Mouse (Mus musculus) layer of hippocampus, postnatal 10 days (tissue): ENCODE measurements at regions not wholly inside any gene's neighbourhood (a gene's known extent, or its start where the extent isn't known, plus 50 kb on each side); places are given as distances from the start of the nearest gene placed in this dataset.
A peak's percentile ranks its signal among the peaks of the same experiment; 100 is the strongest.

Experiments used
- DNase-seq, 2 experiments: peaks; one replicate each; pipeline ENCODE4 v3.0.0; 2021; ENCODE audit warnings: low spot score in 2 of 2

DNA sequence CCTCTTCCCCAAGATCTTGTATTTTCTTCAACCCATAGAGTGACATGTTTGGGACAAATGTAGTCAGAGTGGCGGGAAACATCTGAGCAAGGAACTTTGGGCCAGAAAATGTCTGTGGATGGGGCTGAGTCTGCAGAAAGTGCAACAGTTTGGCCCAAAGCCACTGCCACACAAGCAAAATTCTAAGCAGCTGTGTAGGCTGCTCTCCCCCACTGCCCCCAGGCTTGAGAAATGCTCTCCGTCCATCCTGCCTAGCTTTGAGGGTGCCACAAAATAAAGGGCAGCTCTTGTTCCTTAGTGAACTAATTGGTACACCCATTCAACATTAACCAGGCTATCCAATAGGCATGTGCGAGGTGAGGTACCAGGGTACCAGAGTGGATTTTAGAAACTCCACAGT, 205.2 kb upstream of the Kbtbd8 start:
- peak in 1 of 2 experiments; percentile 13 for DNase-seq

DNA sequence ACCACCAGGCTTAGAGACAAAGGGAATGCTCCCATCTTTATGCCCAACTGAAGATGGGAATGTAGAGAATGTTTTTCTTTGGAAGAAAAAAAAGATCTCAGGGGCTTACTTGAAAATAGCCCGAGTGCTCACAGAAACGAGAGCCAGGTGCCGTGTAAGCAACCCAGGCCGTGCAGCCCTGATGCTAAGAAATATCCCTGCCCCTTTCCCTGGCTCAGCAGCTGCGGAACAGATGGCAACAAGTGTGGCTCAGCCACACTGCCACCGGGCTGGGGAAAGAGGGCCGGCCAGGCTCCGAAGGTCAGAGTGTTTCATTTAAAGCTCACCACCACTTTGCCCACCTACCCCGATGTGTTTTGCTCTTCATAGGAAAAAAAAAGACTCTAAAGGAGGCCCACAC, 205.7 kb upstream of the Kbtbd8 start:
- no peak for DNase-seq

DNA sequence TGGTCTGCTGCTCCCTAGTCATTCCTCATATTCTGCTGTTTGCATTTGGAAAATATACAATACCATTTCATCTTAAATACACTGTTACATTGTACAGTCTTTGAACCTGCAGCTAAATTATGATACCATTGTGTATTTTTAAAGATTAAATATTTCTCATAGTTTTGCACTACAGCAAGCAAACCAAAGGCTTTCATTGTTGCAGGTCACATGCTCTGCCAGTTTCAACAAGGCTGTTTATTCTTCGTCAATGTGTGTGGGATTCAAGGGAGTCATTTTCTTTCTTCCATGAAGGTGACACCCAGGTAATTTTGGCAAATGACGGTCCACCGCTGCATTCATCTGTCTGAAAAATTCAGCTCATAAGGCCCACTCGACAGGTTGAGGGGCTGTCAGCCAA, 200.9 kb upstream of the Lrig1 start:
- no peak for DNase-seq

DNA sequence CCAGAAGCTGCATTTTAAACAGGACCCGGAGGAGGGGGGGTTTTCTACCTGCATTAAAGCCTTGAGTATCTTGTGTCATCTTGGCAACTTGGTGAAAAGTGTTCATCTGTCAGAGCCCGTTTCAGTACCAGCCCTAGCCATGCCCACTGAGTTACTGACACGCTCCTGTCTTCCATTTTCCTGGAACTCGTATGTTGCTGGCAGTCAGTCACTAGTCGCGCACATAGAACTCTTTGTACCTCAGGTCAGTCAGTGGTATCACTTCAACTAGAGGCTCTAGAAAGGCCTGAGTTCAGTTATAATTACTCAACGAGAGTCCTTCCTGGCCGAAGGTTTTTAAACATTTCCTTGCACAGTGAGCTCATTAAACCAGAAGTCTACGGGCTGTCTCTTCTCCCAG, 198.9 kb upstream of the Lrig1 start:
- no peak for DNase-seq

DNA sequence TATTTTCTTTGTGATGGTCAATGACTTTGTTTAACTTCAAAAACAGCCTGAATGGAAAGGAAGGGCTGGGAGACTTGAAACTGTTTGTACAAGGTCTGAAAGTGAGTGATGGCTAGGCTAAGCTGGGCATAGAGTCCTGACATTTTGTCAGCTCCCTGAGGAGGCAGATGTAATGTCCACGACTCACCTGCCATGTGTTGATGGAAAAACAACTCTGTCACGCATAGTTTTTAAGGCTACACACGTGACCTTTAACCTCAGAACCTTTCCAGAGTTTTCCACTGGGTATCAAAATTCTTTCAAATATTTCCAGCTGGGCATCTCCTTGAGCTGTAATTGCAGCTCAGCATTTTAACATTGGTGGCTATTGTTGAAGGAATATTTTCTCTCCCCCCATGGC, 190.2 kb upstream of the Lrig1 start:
- DNase-seq = no peak

DNA sequence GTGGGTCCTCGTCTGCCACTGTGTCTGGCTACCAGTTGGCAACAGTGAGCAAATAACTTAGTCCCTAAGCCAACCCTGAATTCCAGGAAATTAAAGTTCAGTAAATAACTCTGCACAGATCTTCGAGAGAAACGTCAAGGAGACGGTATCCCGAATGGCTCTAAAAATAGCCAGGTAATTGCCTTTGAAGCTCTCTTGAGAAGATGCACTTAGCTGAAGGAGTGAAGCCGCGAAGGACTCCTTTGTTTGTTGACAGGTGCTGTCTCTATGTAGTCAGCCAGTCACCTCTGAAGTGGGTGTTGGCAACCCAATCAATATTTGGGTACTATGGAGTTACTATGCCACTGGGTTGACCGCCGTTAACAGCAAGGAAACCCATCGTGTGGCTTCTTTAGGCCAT, 189.3 kb upstream of the Lrig1 start:
- DNase-seq = no peak

DNA sequence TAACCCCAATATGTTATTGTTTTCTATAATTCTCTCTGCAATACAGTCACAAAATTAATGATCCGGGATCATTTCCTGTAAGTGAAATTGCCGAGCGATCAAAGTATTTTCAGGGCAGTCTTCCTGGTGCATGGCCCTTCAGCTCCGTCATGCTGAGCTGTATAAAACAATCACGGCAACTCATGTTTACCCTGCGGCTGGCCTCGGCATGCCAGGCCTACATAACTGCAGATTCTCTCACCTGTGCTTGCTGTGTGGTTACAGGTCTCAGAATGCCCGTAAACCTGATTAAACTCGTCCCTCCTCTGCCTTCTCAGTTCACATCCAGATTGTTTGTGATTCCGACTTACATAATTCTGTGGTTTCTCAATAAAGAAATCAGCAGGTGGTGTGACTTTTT, 181.2 kb upstream of the Lrig1 start:
- no peak for DNase-seq

DNA sequence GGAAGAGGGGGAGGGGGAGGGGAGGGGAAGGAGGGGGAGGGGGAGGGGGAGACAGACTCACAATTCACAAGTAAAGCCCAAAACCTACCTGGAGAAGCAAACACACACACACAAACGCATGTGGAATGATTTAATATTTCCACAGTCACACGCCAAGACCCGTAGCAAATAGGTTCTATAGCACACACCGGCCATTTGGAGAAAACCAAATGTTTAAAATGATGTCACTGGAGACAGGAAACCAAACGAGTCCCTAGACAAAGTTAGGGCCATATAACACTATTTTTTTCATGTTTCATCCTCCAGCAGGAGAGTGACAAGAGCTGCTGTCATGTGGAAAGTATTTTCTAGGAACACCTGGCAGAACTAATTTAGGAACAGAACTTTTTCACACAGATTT, 175.9 kb upstream of the Lrig1 start:
- no peak for DNase-seq

DNA sequence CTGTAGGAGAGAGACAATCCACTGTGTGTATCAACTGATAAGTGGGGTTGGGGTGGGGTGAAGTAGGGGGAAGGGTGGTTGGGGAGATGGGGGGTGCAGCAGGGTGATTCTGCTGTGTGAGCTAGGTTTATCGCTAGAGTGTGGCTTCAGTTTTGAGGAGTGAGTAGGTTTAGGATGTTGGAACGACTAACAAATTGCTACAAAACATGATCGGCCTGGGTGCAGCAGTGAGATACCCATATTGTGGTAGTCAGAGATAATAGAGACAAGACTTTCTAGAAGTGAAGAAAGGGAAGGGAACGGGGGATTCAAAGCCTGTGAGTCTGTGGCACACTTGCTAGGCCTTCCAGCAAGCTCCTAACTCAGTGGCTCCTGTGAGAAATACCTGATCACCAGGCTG, 175.1 kb upstream of the Lrig1 start:
- no peak for DNase-seq

DNA sequence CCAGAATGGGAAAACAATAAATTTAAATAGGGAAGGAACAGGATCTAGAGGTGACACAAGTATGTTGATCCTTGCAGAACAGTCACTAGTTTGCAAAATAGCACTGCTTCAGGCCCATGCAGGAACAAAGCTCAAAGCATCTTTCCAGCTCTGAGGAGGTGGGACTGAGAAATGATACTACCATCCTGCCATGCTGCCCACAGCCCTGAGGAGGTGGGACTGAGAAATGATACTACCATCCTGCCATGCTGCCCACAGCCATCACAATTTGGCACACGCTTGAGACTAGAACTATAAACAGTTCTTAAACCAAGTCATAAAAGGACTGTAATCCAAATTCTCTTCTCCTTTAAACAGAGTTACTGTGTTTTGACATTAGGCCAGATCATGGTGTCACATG, 174.5 kb upstream of the Lrig1 start:
- no peak for DNase-seq

DNA sequence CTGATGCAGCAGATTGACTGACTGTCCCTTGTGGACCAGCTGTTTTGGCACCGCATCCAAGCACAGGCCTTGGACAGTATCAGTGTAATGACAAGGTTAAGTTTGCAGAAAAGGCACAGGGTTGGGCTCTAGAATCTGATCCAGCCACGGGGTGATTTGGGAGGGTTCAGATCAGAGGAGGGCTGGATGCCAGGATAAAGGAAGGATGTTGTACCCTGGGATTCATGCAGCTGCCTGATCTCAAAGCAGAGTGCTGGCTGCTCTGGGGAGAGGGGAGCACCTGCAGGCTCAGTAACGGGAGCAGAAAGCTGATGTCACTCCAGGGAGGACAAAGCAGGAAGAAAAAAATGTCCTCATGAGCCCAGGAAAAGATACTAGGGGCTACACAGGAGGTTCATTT, 168.0 kb upstream of the Lrig1 start:
- no peak for DNase-seq

DNA sequence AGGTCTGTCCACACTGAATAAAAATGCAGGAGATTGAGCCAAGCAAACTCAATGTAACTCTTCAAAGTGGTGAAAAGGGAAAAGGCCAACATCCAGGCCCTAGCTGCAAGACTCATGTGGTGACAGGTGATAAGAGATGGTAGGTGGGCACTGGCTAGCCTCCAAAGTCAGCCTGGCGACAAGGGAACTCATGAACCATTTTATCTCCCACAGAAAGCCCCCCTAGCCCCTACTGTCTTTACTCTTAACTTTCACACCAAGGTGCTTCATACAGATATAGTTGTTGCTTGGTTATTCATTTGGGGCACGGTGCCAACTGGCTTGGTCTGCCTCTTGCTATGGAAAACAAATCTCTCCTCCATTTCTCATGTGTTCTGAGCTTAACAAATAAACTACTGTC, 165.5 kb upstream of the Lrig1 start:
- no peak for DNase-seq

DNA sequence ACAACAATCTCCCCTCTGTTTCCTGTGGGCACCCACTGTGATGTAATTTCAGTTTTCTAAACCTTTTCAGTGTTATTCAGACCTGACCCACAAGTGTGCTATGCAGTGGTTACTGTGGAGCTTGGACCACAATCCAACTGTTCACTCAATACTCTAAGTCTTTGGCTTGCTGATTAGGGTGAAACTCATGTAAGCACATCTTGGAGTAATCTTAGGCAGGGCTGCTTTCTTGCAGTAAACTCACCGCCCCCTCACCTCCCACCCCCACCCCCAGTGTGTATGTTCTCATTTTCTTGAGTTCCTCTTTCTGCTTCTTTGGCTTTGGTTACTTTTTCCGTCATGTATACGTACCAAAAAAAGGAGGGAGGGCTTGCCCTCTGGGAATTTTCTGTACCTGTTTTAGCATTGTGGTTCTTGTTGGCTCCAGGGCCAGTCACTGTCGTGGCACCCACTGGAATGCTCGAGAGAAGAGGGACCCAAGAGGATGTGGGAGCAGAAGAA, 158.2 kb upstream of the Lrig1 start:
- no peak for DNase-seq

DNA sequence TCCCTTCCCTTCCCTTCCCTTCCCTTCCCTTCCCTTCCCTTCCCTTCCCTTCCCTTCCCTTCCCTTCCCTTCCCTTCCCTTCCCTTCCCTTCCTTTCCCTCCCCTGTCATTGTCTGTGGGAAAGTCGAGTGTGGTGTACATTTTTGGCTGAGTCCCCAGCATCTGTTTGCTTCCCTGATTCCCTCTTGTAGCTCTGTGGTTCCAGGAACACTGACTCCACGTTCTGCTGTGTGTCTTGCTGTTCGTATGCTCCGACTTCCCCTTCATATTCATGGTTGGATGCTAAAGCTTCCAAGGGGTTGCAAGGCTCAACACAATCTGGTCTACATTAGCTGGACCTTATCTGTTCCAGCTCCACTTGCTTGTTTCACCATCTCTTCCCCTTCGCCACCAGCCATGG, 150.2 kb upstream of the Lrig1 start:
- DNase-seq = no peak

DNA sequence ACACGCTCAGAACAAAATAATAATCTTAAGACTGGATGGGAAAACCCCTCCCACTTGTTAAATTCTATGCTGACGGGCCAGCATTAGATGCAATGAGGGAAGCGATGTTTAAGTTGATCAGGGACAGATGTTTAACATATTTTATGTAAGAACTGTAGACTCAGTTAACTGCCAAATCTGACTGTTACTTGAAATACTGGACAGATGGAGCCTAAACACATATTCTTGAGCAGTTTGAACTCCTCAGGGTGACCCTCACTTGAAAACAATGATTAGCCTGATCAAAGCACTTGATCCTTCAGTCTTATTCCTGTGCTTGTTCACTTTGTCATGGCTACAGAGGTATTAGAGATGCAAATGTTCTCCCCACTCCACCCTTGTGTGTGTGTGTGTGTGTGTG, 149.6 kb upstream of the Lrig1 start:
- no peak for DNase-seq

DNA sequence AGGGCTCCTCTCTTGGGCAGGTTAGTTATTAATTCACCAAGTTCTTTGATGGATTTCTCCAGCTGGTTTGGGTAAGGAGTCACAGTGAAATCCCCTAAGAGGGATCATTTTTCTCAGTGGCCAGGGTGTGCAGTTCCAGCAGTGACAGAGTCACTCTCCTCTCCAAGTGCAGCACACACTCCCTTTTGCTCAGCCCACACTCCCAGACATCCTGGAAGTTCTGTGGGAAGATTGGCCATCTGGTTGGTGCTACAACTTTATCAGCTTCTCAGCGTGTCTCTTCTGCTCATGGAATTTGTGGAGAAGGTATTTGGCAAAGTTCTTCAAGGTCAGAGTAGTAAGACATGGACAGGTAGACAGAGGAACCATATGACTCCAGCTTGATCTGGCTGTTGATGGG, 148.5 kb upstream of the Lrig1 start:
- DNase-seq = no peak

DNA sequence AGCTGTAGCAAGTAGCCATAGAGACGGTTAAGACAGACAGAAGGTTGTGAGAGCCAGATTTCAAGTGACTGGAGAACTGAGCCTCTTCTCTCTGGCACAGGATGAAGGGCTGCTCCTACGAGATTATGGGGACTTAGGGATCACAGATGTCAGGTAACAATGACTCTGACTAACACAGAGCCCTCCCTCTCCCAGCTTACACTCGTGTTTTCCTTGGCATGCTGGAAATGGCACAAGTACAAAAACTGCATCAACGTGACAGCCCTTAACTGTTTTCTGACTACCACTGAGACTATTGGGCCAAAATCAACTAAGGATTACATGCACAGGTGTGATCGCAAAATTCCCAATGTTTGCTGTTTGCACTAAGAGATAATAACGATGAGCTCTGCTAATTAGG, 145.9 kb upstream of the Lrig1 start:
- DNase-seq = no peak

DNA sequence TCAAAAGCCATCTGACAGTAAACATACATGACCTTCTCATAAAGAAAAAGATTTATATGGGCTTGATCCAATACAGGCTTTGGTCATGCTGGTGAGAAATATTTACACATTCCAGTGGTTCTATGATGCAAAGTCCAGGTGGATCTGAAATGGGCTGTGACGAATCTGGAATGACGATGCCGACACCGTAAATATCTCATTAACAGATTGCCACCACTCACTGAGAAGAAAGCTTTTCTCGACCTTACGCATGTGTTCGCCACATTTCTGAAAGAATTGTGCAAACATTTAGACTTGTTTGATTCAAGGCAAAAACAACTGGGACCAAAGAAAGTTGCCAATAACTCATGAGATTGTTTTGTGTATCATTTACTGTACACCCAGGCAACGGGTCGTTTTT, 142.9 kb upstream of the Lrig1 start:
- DNase-seq = no peak

DNA sequence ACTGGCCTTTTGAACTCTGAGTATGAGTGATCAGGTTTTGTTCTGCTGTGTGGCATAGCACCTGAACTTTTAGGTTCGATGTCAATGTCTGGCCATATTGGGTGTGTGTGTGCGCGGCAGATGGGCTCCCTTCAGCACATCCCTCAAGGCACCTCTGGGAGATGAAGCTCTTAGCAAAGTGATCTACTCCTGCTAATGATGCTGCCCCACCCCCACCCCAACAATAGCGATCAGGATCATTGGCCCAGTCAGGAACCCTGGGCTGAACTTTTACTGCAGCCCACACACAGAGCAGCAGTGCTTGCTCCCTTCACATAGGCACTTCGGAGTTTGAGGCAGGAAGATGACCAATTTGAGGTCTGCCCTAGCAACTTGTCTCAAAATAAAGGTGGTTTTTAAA, 141.9 kb upstream of the Lrig1 start:
- no peak for DNase-seq

DNA sequence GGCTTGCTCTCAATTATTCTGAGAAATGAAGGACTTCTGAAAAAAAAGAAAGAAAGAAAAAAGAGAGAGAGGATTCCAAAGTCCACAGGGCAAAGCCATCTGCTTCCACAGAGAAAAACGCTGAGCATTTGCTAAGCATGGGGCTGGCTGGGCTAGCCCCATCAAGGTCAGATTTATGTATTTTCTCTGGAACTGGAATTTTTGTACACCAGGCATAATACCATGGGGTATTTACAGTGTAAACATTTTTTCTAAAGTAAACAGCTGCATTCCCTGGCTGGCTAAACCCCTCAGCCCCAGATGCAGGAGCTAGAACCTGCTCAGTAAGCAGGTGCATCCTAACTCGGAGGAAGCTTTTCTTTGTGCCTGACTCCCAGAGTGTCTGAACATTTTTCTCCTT, 135.8 kb upstream of the Lrig1 start:
- no peak for DNase-seq

DNA sequence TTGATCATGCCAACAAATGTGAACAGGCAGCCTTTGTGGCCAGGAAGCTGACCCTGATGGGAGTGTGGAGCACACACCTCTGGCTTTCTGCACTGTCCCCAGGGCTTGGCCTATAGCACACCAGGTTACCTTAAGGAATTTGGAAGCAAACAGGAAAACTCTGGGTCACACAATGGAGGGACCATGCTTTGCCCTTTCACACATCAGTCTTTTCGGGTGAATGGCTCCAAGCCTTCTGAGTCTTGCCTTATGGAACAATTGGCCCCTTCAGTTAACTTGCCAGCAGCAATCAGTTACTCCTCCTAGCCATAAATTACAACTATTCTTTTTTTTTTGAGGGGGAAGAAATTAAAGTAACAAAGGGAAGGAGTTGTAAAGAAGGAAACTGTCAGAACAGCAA, 134.6 kb upstream of the Lrig1 start:
- no peak for DNase-seq

DNA sequence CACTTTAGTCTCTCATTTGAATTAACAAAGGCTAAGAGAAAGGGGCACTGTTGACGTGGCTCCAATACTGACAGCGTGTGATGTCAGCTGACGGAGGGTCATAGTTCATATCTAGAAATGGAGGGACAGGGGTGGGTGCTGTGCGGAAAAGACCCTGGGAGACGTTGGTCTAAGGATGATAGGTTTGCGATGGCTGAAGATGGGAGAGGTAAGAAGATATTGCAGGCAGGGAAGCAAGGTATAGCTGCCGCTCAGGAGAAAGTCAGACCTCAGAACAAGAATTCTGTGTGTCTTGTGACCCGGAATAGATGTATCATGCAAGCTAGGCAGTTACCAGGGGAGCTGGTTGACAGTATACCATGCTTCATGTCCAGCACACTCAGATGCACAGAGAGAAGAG, 130.8 kb upstream of the Lrig1 start:
- DNase-seq = no peak

DNA sequence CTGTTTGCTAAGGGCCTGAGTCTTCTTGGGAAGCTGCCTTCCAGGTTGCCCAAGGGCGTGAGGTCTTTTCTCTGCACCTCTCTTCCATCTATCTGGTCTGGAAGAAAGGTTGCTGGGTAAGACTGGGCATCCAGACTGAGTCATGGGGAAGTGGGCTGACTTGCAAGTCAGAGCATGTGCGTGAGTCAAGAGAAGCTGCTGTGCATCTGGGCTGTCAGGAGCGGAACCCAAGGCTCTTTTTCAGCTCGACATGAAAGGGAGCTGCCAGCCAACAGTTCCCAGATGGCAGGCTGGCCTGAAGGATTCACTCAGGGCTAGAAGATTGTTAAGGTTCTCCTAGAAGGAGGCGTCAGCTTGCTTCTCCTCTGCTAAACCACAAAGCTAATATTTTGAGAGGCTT, 129.3 kb upstream of the Lrig1 start:
- DNase-seq = no peak

DNA sequence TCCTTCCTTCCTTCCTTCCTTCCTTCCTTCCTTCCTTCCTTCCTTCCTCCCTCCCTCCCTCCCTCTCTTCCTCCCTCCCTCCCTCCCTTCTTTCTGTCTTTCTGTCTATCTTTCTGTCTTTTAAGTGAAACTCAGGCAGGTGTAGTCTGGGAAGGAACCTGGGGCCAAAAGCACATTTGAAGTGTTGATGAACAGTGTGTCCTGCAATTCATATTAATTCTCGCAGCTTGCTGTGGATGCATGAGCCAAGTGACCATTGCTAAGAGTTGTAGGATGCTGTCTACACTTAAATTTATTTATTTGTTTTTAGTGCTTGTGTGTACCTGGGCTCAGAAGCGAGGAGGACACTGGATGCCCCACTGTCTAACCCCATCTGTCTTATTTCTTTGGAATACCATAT, 126.7 kb upstream of the Lrig1 start:
- DNase-seq = no peak

DNA sequence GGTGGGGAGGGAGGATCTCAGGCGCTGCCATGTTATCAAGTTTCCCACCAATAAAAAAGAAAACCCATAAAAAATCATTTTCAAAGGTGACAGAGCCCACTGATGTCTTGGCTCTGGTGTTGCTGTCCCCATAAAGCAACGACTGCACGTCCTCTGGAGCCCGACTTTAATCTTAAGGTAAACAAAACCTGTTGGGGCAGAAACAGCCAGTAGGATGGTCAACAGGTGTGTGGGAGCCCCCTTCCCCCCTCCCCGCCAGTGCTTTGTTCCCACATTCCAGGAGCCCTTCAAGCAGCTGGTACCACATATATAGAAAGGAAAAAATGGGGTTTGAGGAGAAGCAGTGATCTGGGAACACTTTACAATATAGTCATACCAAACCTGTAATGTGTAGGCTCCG, 118.3 kb upstream of the Lrig1 start:
- DNase-seq = no peak
